Mouse (Mus musculus): ENCODE data around the gene Prkch.

Prkch gene

GRCm38 (mm10) chr12:73794151-73794883, 209.7 kb downstream of the Prkch start:
- peak; percentile 74 to 80 for DNase-seq (ENCODE audit: low spot score in 2 of 2)

DNA sequence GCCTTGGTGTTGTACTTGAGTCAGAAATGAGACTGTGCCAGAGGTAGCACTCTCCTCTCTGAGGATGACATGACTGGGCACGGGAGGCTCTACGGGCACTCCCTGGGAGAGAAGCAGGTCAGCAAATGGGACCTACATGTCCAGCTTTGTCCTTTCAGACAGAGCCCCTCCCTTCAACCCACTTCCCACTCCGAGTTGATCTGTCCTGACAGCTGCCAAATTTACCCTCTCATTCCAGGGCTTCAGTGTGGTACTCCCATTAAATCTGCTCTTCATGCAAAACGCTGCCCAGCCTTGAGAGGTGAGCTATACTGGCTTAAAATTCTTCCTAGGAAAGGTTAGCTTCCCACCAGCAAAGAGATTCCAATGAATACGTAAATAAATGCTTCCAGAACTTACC, 215.1 kb downstream of the Prkch start:
- no peak for DNase-seq (ENCODE audit: low spot score in 2 of 2)

GRCm38 (mm10) chr12:73800886-73801285, 216.3 kb downstream of the Prkch start:
- DNase-seq (ENCODE audit: low spot score in 2 of 2) = no peak

GRCm38 (mm10) chr12:73801845-73802244, 217.2 kb downstream of the Prkch start:
- DNase-seq (ENCODE audit: low spot score in 2 of 2) = no peak

GRCm38 (mm10) chr12:73802379-73803057, 217.9 kb downstream of the Prkch start:
- DNase-seq (ENCODE audit: low spot score in 2 of 2) = no peak

DNA sequence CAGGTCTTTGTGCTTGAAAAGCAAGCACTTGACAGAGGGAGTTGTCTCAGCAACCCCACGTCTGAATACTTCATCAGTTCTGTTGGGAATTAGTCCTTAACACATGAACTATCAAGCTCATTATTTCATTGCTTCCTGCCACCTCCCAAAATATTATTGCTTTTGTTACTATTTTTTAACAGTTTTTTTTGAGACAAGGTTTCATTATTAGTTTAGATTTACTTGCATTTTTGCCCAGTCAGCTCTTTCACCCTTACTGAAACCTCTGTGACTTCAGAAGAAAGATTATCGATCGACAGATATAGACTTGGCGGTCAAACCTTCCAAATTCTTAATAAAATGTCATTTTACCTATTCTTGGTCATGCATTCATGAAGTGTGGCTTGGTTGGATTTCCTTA, 219.3 kb downstream of the Prkch start:
- DNase-seq (ENCODE audit: low spot score in 2 of 2) = no peak

- DNase-seq (ENCODE audit: low spot score in 2 of 2) = no peak
Measured at GRCm38 (mm10) chr12:73805541-73805940, 220.9 kb downstream of the Prkch start.

- no peak for DNase-seq (ENCODE audit: low spot score in 2 of 2)
Measured at GRCm38 (mm10) chr12:73806003-73806402, 221.4 kb downstream of the Prkch start.

GRCm38 (mm10) chr12:73807228-73807627, 222.6 kb downstream of the Prkch start:
- no peak for DNase-seq (ENCODE audit: low spot score in 2 of 2)

- peak; percentile 31 to 55 for DNase-seq (ENCODE audit: low spot score in 2 of 2)
Measured at GRCm38 (mm10) chr12:73810041-73810795, 225.6 kb downstream of the Prkch start.

- DNase-seq (ENCODE audit: low spot score in 2 of 2) = no peak
Measured at GRCm38 (mm10) chr12:73810903-73811302, 226.3 kb downstream of the Prkch start.

DNA sequence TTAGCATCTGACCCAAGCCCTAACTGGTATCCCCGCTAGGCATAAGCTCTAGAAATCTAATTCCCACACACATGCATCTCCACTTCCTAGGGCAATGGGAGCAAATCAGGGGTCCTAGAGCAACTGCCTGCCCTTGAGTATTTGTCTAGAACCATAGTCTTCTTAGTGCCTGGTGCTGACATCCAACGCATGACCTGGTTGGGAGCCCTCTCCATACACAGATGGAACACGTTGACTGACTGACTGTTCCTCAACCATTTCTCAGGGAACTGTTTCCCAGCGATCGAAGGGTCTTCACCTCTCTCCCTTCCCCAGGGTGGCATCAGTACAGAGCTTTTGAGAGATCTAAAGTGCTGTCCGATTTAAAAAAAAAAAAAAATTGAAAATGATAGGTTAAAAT, 227.6 kb downstream of the Prkch start:
- DNase-seq (ENCODE audit: low spot score in 2 of 2) = no peak

GRCm38 (mm10) chr12:73813016-73813900, 228.7 kb downstream of the Prkch start:
- DNase-seq (ENCODE audit: low spot score in 2 of 2) = no peak

DNA sequence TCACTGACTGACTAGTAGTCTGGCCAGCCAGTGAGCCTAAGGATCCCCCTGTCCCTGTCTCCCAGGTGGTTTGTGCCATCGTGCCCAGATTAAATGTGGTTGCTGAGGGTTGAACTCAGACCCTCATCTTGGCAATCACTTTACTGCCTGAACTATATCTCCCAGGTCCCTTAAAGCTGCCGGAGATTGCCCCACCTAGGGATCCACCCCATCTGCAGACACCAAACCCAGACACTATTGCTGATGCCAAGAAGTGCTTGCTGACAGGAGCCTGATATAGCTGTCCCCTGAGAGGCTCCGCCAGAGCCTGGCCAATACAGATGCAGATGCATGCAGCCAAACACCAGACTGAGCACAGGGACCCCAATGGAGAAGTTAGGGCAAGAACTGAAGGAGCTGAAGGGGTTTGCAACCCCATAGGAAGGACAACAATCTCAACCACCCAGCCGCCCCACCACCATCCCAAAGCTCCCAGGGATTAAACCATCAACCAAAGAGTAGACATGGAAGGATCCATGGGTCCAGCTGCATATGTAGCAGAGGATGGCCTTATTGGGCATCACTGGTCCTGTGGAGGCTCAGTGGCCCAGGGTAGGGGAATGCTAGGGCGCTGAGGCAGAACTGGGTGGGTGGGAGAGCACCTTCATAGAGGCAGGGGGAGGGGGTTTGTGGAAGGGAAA, 229.6 kb downstream of the Prkch start:
- DNase-seq (ENCODE audit: low spot score in 2 of 2) = no peak

DNA sequence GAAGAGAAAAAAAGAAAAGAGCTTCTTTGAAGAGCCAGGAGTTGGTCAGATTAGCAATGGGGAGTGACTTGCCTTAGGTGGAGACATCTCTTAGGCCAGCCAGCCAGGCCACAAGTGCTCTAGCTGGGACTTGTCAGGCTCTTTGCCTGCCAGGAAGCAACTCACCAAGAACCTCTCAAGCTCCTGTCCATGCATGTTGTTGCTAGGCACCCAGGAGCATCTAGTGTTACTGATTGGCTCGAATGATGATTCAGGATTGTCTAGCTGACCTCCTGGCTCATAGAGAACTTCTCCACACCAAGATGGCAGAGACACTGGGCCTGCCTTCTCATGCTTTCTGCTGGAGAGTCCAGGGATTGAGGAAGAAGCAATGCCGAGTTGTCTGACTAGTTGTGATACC, 230.3 kb downstream of the Prkch start:
- DNase-seq (ENCODE audit: low spot score in 2 of 2) = no peak

- DNase-seq (ENCODE audit: low spot score in 2 of 2) = no peak
Measured at GRCm38 (mm10) chr12:73815463-73815862, 230.9 kb downstream of the Prkch start.

GRCm38 (mm10) chr12:73815892-73816291, 231.3 kb downstream of the Prkch start:
- DNase-seq (ENCODE audit: low spot score in 2 of 2) = no peak

DNA sequence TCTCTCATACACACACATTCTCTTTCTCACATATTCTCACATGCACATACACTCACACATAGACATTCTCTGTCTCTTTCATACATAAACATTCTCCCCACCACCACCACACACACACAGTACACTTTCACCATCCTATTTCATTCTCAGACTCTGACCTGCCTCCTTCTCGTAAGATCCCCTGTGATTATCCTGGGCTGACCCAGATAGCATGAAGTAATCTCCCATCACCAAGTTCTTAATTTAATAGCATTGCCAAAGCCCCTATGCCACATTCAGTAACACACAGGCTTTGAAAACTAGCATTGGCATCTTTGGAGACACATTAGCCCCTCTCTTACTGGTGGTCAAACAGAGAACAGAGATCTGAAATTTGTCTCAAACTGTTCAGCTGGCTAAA, 232.3 kb downstream of the Prkch start:
- no peak for DNase-seq (ENCODE audit: low spot score in 2 of 2)

- DNase-seq (ENCODE audit: low spot score in 2 of 2) = no peak
Measured at GRCm38 (mm10) chr12:73818801-73819200, 234.2 kb downstream of the Prkch start.

GRCm38 (mm10) chr12:73821176-73821575, 236.6 kb downstream of the Prkch start:
- DNase-seq (ENCODE audit: low spot score in 2 of 2) = no peak

DNA sequence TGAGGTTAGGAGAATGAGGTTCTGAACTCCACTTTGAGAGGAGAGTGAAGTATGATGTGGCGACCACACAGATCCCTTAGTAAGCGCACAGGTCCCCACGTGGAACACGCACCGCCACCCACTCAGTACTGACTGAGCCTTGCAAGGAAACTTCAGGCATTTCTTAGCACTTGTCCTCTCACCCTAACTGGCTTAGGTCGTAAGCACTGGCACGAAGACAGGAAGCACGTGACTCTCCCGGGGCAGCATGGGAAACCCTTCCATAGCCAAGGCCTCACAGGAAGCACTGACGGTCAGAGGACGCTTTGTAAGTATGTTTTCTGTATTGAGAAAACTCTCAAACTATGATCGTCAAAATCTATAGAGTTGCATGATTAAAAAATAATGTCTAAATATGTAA, 237.7 kb downstream of the Prkch start:
- no peak for DNase-seq (ENCODE audit: low spot score in 2 of 2)

Data from frontal cortex, postnatal 36 days (tissue).